Mouse (Mus musculus) thymus, adult 2 months (tissue): Measurements from ENCODE around the gene Rasl2-9.
A peak's percentile ranks its signal among the peaks of the same experiment; 100 is the strongest.

Experiments used
- CTCF ChIP-seq: fragments of 200-500 bp; IDR thresholded peaks from 2 replicates; pipeline ENCODE4 v1.5.1; 2012; ENCODE audit warnings: mild to moderate bottlenecking, control low read depth, low read length, moderate library complexity, borderline replicate concordance; ENCODE audit not compliant: control insufficient read depth, poor library complexity, insufficient read depth; ENCODE audit errors: extremely low read depth
- POLR2A ChIP-seq: fragments of 200-500 bp; IDR thresholded peaks from 2 replicates; pipeline ENCODE4 v1.6.1; 2012; ENCODE audit warnings: mild to moderate bottlenecking, low read length, control low read depth, moderate library complexity; ENCODE audit not compliant: control insufficient read depth, poor library complexity, insufficient read depth; ENCODE audit errors: extremely low read depth

DNA sequence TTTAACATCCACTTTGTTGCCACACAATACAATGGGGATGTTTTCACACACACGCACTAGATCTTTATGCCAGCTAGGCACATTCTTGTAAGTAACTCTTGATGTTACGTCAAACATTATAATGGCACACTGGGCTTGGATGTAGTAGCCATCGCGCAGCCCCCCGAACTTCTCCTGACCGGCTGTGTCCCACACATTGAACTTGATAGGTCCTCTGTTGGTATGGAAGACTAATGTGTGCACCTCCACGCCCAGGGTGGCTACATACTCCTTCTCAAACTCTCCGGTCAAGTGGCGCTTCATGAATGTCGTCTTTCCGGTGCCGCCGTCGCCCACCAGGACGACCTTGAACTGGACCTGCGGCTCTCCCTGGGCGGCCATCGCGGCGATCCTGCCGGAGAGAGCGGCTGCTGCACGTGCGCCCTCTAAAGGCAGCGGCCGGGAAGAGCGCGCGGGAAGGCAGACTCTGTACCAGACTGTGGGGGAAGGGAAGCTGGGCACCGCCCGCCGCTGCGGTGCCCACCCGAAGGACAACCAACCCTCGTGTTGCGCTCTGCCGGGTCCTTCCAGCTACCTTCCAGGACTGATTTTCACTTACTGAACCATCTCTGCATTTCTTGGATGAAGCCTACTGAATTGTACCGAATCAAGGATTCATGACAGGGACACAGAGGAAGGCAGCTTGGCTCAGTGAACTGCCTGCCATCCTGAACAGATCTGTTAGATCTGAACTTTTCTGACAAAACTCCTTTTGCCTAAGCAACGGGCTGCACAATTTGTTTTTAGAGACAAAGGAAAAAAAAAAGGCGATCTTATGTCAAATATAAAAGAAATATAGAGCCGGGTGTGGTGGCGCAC lies at the start of gene Rasl2-9:
- TF ChIP-seq CTCF, result peak; percentile 69; the same call in 1 of the 2 replicates
- TF ChIP-seq POLR2A, result no peak
